Mouse (Mus musculus) kidney, postnatal 0 days (tissue): Measurements from ENCODE around the gene Pacrg. TPM values are rescaled to one million over a fixed set of nuclear protein-coding genes. Genes with fewer than 3 reads are reported as not detected.

Experiments used
- ATAC-seq: fragments of 200-750 bp; cut with Nextera tagmentation; replicated peaks from 2 replicates; pipeline ENCODE4 v1.8.0; 2017; ENCODE audit warnings: low read depth, moderate number of reproducible peaks, moderate TSS enrichment, moderate library complexity; ENCODE audit not compliant: low FRiP score
- DNase-seq: peaks from one replicate; pipeline ENCODE4 v3.0.0-alpha.2; 2016; ENCODE audit warnings: low spot score
- H3K27ac ChIP-seq: fragments of 300-500 bp; sonication (generic); 2 replicates; pipeline ENCODE4 v1.5.1; 2014; ENCODE audit warnings: mild to moderate bottlenecking
- H3K27me3 ChIP-seq: fragments of 300-500 bp; sonication (generic); 2 replicates; pipeline ENCODE4 v1.6.1; 2014; ENCODE audit warnings: low read length, mixed read lengths; ENCODE audit not compliant: insufficient read depth
- H3K36me3 ChIP-seq: fragments of 300-500 bp; sonication (generic); 2 replicates; pipeline ENCODE4 v1.6.1; 2014; ENCODE audit warnings: low read length, mixed read lengths; ENCODE audit not compliant: insufficient read depth
- H3K4me1 ChIP-seq: fragments of 300-500 bp; sonication (generic); replicated peaks from 2 replicates; pipeline ENCODE4 v1.6.1; 2014; ENCODE audit warnings: antibody characterized with exemption, low read length, mixed read lengths; ENCODE audit not compliant: insufficient read depth
- H3K4me2 ChIP-seq: fragments of 300-500 bp; sonication (generic); 2 replicates; pipeline ENCODE4 v1.6.1; 2014; ENCODE audit warnings: mild to moderate bottlenecking, low read length, moderate library complexity, mixed read lengths
- H3K4me3 ChIP-seq: fragments of 300-500 bp; sonication (generic); replicated peaks from 2 replicates; pipeline ENCODE4 v1.5.1; 2014; ENCODE audit warnings: low read depth, low read length
- H3K9ac ChIP-seq: fragments of 300-500 bp; sonication (generic); 2 replicates; pipeline ENCODE4 v1.6.1; 2014; ENCODE audit warnings: low read depth, low read length
- H3K9me3 ChIP-seq: fragments of 300-500 bp; sonication (generic); replicated peaks from 2 replicates; pipeline ENCODE4 v1.6.1; 2016; ENCODE audit warnings: low read length, inconsistent platforms, mixed read lengths
- CTCF ChIP-seq: IDR thresholded peaks from 2 replicates; pipeline ENCODE4 v1.5.1; 2016; ENCODE audit warnings: antibody characterized with exemption, low read depth, mild to moderate bottlenecking, moderate library complexity
- WGBS: fragments of 180-500 bp; shearing (Covaris S2); extraction: QIAGEN DNeasy Blood & Tissue Kit; methylation state at CpG from one replicate; pipeline ENCODE4 v1.1.7; 2014; 5-methylcytosine and 5-hydroxymethylcytosine counted together
- polyA plus RNA-seq: library from polyadenylated mRNA; unstranded; fragments of >200 nt; fragmentation: Nextera tagmentation; extraction: Ambion mirVana; gene quantifications from 2 replicates; pipeline ENCODE4 v1.2.1, GENCODE M21; 2015

Gene Pacrg
- polyA plus RNA-seq, 1 experiment from 2014 or later = 3.1 TPM

- no peak overlapping the region for H3K27ac ChIP-seq
- H3K9ac ChIP-seq = no peak overlapping the region
- no peaks in the 10 kb centered on the region for H3K36me3 ChIP-seq
- H3K4me2 ChIP-seq = no peak overlapping the region
- peak; percentile 36 for DNase-seq
- no peak for ATAC-seq
- no peak for TF ChIP-seq CTCF
- H3K27me3 ChIP-seq = no peaks in the 10 kb centered on the region
- H3K9me3 ChIP-seq = no peaks in the 10 kb centered on the region
- no peak overlapping the region for H3K4me3 ChIP-seq
- 29% methylated on average over 4 of the region's 4 CpGs for WGBS
- no peaks in the 10 kb centered on the region for H3K4me1 ChIP-seq
These were observed 107.6 kb downstream of the Pacrg start for GRCm38 (mm10) chr17:10732303-10733048.

GRCm38 (mm10) chr17:10724853-10725252 is 115.3 kb downstream of the Pacrg start:
- Histone ChIP-seq H3K27ac (no peak overlapping the region), H3K4me2 (no peak overlapping the region), H3K4me1 (no peaks in the 10 kb centered on the region), H3K27me3 (no peaks in the 10 kb centered on the region), H3K4me3 (no peak overlapping the region), H3K9me3 (no peaks in the 10 kb centered on the region), H3K9ac (no peak overlapping the region), H3K36me3 (no peaks in the 10 kb centered on the region)
- no peak for DNase-seq
- WGBS = 94% methylated on average over 3 of the region's 3 CpGs
- no peak for TF ChIP-seq CTCF
- no peak for ATAC-seq

GRCm38 (mm10) chr17:10721562-10721961 is 118.5 kb downstream of the Pacrg start:
- Histone ChIP-seq H3K4me3 (no peak overlapping the region), H3K27me3 (no peaks in the 10 kb centered on the region), H3K4me2 (no peak overlapping the region), H3K9me3 (no peaks in the 10 kb centered on the region), H3K27ac (no peak overlapping the region), H3K36me3 (no peaks in the 10 kb centered on the region), H3K4me1 (no peaks in the 10 kb centered on the region), H3K9ac (no peak overlapping the region)
- TF ChIP-seq CTCF = no peak
- DNase-seq (peak; percentile 40), ATAC-seq (no peak)
- 17% methylated on average over 1 of the region's 1 CpGs for WGBS

GRCm38 (mm10) chr17:10717148-10717547 is 123.0 kb downstream of the Pacrg start:
- TF ChIP-seq CTCF = no peak
- no peaks in the 10 kb centered on the region for H3K4me1 ChIP-seq
- H3K9me3 ChIP-seq = no peaks in the 10 kb centered on the region
- no peaks in the 10 kb centered on the region for H3K36me3 ChIP-seq
- no peak overlapping the region for H3K4me2 ChIP-seq
- ATAC-seq (no peak), DNase-seq (no peak)
- H3K9ac ChIP-seq = no peak overlapping the region
- no peaks in the 10 kb centered on the region for H3K27me3 ChIP-seq
- H3K27ac ChIP-seq = no peak overlapping the region
- WGBS = 94% methylated on average over 1 of the region's 1 CpGs
- no peak overlapping the region for H3K4me3 ChIP-seq

GRCm38 (mm10) chr17:10702781-10703180 is 137.3 kb downstream of the Pacrg start:
- Histone ChIP-seq H3K27ac (no peak overlapping the region), H3K27me3 (no peaks in the 10 kb centered on the region), H3K36me3 (no peaks in the 10 kb centered on the region), H3K4me2 (peak overlapping the region; percentile 23), H3K9me3 (no peaks in the 10 kb centered on the region), H3K9ac (no peak overlapping the region), H3K4me1 (no peaks in the 10 kb centered on the region; the same call in 1 of the 2 replicates), H3K4me3 (no peak overlapping the region)
- 9% methylated on average over 6 of the region's 6 CpGs for WGBS
- no peak for ATAC-seq
- peak; percentile 61 for DNase-seq
- no peak for TF ChIP-seq CTCF

- H3K27me3 ChIP-seq = no peaks in the 10 kb centered on the region
- no peak overlapping the region for H3K4me2 ChIP-seq
- H3K36me3 ChIP-seq = no peaks in the 10 kb centered on the region
- TF ChIP-seq CTCF = no peak
- H3K4me3 ChIP-seq = no peak overlapping the region
- H3K27ac ChIP-seq = no peak overlapping the region
- ATAC-seq = no peak
- DNase-seq = no peak
- H3K4me1 ChIP-seq = no peaks in the 10 kb centered on the region; the same call in 1 of the 2 replicates
- WGBS = 59% methylated on average over 8 of the region's 8 CpGs
- H3K9me3 ChIP-seq = no peaks in the 10 kb centered on the region
- no peak overlapping the region for H3K9ac ChIP-seq
These were observed 142.1 kb downstream of the Pacrg start for GRCm38 (mm10) chr17:10698041-10698440.

GRCm38 (mm10) chr17:10695421-10695820 is 144.7 kb downstream of the Pacrg start:
- no peak for ATAC-seq
- no peak for TF ChIP-seq CTCF

More at GRCm38 (mm10) chr17:10695421-10695820, 144.7 kb downstream of the Pacrg start:
- no peaks in the 10 kb centered on the region for H3K27me3 ChIP-seq
- no peak overlapping the region for H3K9ac ChIP-seq
- H3K27ac ChIP-seq = no peak overlapping the region
- H3K4me2 ChIP-seq = no peak overlapping the region
- H3K9me3 ChIP-seq = no peaks in the 10 kb centered on the region
- no peaks in the 10 kb centered on the region for H3K36me3 ChIP-seq
- H3K4me3 ChIP-seq = no peak overlapping the region
- DNase-seq = no peak
- H3K4me1 ChIP-seq = no peaks in the 10 kb centered on the region
